Mouse (Mus musculus): Measurements from ENCODE around the gene Gamt. TPM values are rescaled to one million over a fixed set of nuclear protein-coding genes. Genes with fewer than 3 reads are reported as not detected.
A peak's percentile ranks its signal among the peaks of the same experiment; 100 is the strongest.

Gamt gene
- polyA plus RNA-seq, 1 experiment from 2014 or later: 22.3 TPM

- Histone ChIP-seq H3K4me1 (replicated peaks) (peaks cover 27% of the 10 kb centered on the region), H3K9ac (peak overlapping the region; percentile 66), H3K36me3 (no peaks in the 10 kb centered on the region), H3K27me3 (0 out of 2 replicates have a peak, but pooled peaks cover 3% of the 10 kb centered on the region), H3K27ac (peak overlapping the region; percentile 90), H3K4me2 (peak overlapping the region; percentile 41), H3K4me3 (peak overlapping the region; percentile 18; the same call in 1 of the 2 replicates), H3K9me3 (no peaks in the 10 kb centered on the region)
- 3% methylated on average over 24 of the region's 24 CpGs for WGBS
- peak; percentile 70 for ATAC-seq (ENCODE audit: low FRiP score)
Observed at GRCm38 (mm10) chr10:80208841-80209371, 51.9 kb downstream of the Gamt start.

- Histone ChIP-seq H3K4me3 (no peak overlapping the region), H3K9me3 (no peaks in the 10 kb centered on the region), H3K36me3 (no peaks in the 10 kb centered on the region), H3K9ac (peak overlapping the region; percentile 66), H3K27ac (peak overlapping the region; percentile 90), H3K4me2 (no peak overlapping the region; the same call in 1 of the 2 replicates), H3K27me3 (0 out of 2 replicates have a peak, but pooled peaks cover 3% of the 10 kb centered on the region), H3K4me1 (replicated peaks) (peaks cover 29% of the 10 kb centered on the region)
- no peak for ATAC-seq (ENCODE audit: low FRiP score)
- 58% methylated on average over 4 of the region's 4 CpGs for WGBS
Observed at GRCm38 (mm10) chr10:80208248-80208647, 52.6 kb downstream of the Gamt start.

Small RNA genes lying within 50 kb of the gene (microRNA-seq; reads per million reads assigned to microRNA genes)
- gene Mir6911: not detected

Other genes with a start within 250 kb of the Gamt start
- gene Arhgap45, start 244.4 kb downstream of the Gamt start, polyA plus RNA-seq (2015; fragmentation: Nextera tagmentation; extraction: Ambion mirVana): 2.5 and 2.8 TPM in 2 replicates
- gene Polr2e, start 221.2 kb downstream of the Gamt start, polyA plus RNA-seq (2015; fragmentation: Nextera tagmentation; extraction: Ambion mirVana): 150 and 154 TPM in 2 replicates
- 509 and 531 TPM in 2 replicates for gene Gpx4, start 213.8 kb downstream of the Gamt start, polyA plus RNA-seq (2015; fragmentation: Nextera tagmentation; extraction: Ambion mirVana)
- gene Sbno2, start 155.4 kb downstream of the Gamt start, polyA plus RNA-seq (2015; fragmentation: Nextera tagmentation; extraction: Ambion mirVana): 13.6 and 14.4 TPM in 2 replicates
- gene Stk11, start 145.2 kb downstream of the Gamt start, polyA plus RNA-seq (2015; fragmentation: Nextera tagmentation; extraction: Ambion mirVana): 16.3 and 18.2 TPM in 2 replicates
- 434 and 449 TPM in 2 replicates for gene Atp5d, start 122.4 kb downstream of the Gamt start, polyA plus RNA-seq (2015; fragmentation: Nextera tagmentation; extraction: Ambion mirVana)
- gene Cbarp, start 120.2 kb downstream of the Gamt start, polyA plus RNA-seq (2015; fragmentation: Nextera tagmentation; extraction: Ambion mirVana): 57.4 and 59.2 TPM in 2 replicates
- 32.4 and 34.7 TPM in 2 replicates for gene Midn, start 112.7 kb downstream of the Gamt start, polyA plus RNA-seq (2015; fragmentation: Nextera tagmentation; extraction: Ambion mirVana)
- gene Cirbp, start 95.0 kb downstream of the Gamt start, polyA plus RNA-seq (2015; fragmentation: Nextera tagmentation; extraction: Ambion mirVana): 364 and 409 TPM in 2 replicates
- 11.9 and 14.1 TPM in 2 replicates for gene 1600002K03Rik, start 88.1 kb downstream of the Gamt start, polyA plus RNA-seq (2015; fragmentation: Nextera tagmentation; extraction: Ambion mirVana)
- gene Efna2, start 81.5 kb downstream of the Gamt start, polyA plus RNA-seq (2015; fragmentation: Nextera tagmentation; extraction: Ambion mirVana): 18.8 and 21.4 TPM in 2 replicates
- 47.3 and 49.9 TPM in 2 replicates for gene Mum1, start 34.6 kb downstream of the Gamt start, polyA plus RNA-seq (2015; fragmentation: Nextera tagmentation; extraction: Ambion mirVana)
- gene Ndufs7, start 11.9 kb downstream of the Gamt start, polyA plus RNA-seq (2015; fragmentation: Nextera tagmentation; extraction: Ambion mirVana): 253 and 263 TPM in 2 replicates
- gene Dazap1, start 474 bp upstream of the Gamt start, polyA plus RNA-seq (2015; fragmentation: Nextera tagmentation; extraction: Ambion mirVana): 61.6 and 66.2 TPM in 2 replicates
- gene Rps15, start 31.4 kb upstream of the Gamt start, polyA plus RNA-seq (2015; fragmentation: Nextera tagmentation; extraction: Ambion mirVana): 583 and 598 TPM in 2 replicates
- gene Apc2, start 35.0 kb upstream of the Gamt start, polyA plus RNA-seq (2015; fragmentation: Nextera tagmentation; extraction: Ambion mirVana): 182 and 183 TPM in 2 replicates
- gene 2310011J03Rik, start 59.5 kb upstream of the Gamt start, polyA plus RNA-seq (2015; fragmentation: Nextera tagmentation; extraction: Ambion mirVana): 28.5 and 29.1 TPM in 2 replicates
- 1.9 and 2.5 TPM in 2 replicates for gene Pcsk4, start 68.5 kb upstream of the Gamt start, polyA plus RNA-seq (2015; fragmentation: Nextera tagmentation; extraction: Ambion mirVana)
- 3.1 and 3.5 TPM in 2 replicates for gene Reep6, start 68.9 kb upstream of the Gamt start, polyA plus RNA-seq (2015; fragmentation: Nextera tagmentation; extraction: Ambion mirVana)
- 0.42 and 0.66 TPM in 2 replicates for gene Adamtsl5, start 87.4 kb upstream of the Gamt start, polyA plus RNA-seq (2015; fragmentation: Nextera tagmentation; extraction: Ambion mirVana)
- gene Plk5, start 95.4 kb upstream of the Gamt start, polyA plus RNA-seq (2015; fragmentation: Nextera tagmentation; extraction: Ambion mirVana): 1.2 and 1.7 TPM in 2 replicates
- 14.8 and 16.5 TPM in 2 replicates for gene Mex3d, start 126.6 kb upstream of the Gamt start, polyA plus RNA-seq (2015; fragmentation: Nextera tagmentation; extraction: Ambion mirVana)
- gene Mbd3, start 138.5 kb upstream of the Gamt start, polyA plus RNA-seq (2015; fragmentation: Nextera tagmentation; extraction: Ambion mirVana): 230 TPM in 2 replicates
- 575 and 577 TPM in 2 replicates for gene Uqcr11, start 145.8 kb upstream of the Gamt start, polyA plus RNA-seq (2015; fragmentation: Nextera tagmentation; extraction: Ambion mirVana)
- gene Tcf3, start 172.6 kb upstream of the Gamt start, polyA plus RNA-seq (2015; fragmentation: Nextera tagmentation; extraction: Ambion mirVana): 60.9 and 62.5 TPM in 2 replicates
- gene Onecut3, start 233.8 kb upstream of the Gamt start, polyA plus RNA-seq (2015; fragmentation: Nextera tagmentation; extraction: Ambion mirVana): 2.1 and 2.5 TPM in 2 replicates